Mouse (Mus musculus) right cerebral cortex, postnatal 10 days (tissue): Measurements from ENCODE around the gene Abcc12.

ENCODE experiments used
- DNase-seq, 2 experiments: peaks; one replicate each; pipeline ENCODE4 v3.0.0; 2021; ENCODE audit warnings: low spot score in 2 of 2

The Abcc12 gene

DNA sequence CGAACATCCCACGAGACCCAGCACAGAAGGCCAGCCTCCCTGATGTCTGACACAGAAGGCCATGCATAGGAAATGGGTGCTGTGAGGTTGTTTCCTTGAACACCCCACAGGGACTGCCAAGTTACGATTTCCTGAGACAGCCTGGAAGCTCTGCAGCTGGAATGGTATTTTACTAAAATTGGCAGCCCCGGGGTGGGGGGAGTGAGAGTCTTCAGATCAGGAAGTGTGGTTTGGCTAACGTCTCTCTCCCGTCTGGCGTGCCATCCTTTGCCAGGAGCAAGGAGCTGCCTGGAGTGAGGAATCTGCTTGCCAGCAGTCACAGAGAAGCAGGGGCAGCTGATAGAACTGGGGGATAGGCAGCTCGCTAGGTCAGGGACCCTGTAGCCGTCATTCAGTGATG is 2.4 kb downstream of the Abcc12 start:
- peak; percentile 87 to 91 for DNase-seq

DNA sequence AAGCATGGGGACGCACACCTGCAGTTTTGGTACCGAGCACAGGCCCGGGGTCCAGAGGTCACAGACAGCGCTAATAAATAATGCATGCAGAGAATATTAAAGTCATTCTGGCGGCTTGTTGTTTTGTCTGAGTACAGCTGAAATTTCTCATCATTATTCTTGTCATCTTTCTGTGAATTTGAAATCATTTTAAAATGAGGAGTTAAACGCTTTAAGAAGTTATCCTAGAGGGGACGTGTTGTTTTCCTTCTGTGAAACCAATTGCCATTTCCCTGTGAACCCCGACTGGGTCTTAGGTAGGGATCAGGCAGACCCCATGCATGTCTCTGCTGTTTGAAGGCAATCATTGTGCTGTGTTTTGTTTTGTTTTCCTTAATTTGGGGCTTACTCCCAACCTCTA is 2.9 kb downstream of the Abcc12 start:
- no peak for DNase-seq

DNA sequence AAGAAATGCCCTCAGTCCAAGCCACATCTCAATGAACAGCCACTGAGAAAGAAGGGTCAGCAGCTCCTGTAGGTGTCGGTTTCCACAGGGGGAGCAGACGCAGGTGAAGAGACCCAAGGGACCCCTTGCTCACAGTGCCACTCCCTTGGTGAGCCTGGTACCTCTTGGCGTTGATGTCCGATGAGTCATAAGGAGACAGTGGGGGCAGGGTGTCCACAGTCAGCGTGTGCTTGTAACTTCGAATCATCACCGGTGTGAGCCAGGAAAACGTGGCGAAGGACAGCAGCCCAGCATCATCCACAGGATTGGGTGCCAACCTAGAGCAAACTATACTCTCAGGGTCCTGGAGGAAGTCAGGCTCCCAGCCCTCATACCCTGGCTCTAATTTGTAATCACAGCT is 16.8 kb downstream of the Abcc12 start:
- DNase-seq: no peak

DNA sequence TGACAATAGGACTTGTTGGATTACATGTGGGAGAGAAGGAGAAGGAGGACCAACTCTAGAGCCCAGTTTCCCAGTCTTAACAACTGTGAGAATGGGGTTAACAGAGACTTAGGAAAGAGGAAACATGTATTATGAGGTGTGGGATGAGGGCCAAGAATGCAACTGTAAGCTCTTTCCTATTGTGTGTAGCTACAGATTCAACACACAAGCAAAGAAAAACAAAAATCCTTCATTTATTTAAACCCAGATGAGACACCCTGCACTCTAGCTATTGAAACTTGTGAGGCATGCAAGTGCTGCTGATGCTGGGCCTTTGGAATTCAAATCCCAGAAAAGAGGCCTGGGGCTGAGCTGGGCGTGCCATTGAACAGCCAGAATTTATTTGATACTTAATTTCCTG is 18.7 kb downstream of the Abcc12 start:
- no peak for DNase-seq

DNA sequence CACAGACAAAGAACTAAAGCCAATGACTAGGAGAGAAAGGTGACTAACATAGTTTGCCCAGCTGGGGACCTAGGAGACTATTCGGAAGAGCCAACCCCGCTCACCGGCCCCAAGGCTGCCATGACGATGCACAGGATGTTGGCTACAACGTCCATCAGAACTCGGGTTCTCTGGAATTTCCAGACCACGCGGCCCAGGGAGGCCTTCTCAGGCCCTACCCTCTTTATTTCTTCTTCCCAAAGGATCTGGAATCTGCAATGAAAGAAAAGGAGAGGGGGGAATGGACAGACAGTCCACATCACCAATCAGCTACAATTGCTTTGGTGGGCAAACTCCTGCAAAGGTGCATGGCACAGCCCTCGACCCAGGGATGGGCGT is 19.8 kb downstream of the Abcc12 start:
- no peak for DNase-seq

DNA sequence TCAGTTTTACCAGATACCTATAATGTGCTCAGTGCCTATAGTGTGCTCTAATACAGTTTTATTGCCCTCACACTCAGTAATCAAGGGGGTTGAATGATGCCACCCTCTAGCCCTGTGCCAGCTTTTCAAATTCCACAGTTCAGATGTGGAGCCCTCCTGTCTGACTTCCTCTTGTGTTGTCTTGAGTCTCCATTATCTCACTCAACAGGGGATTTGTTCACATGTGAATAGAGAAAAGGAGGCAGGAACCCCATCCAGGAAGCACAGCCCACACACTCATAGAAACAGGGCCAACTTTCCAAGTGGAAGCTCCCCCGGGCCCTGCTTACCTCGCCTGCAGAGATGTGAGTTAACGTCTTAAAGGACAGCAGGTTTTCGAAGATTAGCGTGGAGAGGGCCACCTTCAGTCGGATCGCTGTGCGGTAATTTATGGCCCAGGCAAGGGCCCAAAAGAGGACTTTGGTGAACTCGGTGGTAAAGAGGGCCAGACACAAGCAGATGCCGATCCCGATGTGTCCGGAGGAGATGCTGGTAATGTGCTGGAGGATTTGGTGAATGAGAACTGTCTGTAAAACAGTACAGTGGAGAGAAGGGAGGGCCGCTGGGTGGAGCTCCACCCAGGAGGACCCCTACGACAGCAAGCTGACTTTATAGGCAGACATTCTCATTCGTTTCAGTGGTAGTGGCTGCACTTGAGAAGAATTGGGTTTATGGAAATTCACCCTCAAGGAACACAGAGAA is 20.4 kb downstream of the Abcc12 start:
- no peak for DNase-seq

DNA sequence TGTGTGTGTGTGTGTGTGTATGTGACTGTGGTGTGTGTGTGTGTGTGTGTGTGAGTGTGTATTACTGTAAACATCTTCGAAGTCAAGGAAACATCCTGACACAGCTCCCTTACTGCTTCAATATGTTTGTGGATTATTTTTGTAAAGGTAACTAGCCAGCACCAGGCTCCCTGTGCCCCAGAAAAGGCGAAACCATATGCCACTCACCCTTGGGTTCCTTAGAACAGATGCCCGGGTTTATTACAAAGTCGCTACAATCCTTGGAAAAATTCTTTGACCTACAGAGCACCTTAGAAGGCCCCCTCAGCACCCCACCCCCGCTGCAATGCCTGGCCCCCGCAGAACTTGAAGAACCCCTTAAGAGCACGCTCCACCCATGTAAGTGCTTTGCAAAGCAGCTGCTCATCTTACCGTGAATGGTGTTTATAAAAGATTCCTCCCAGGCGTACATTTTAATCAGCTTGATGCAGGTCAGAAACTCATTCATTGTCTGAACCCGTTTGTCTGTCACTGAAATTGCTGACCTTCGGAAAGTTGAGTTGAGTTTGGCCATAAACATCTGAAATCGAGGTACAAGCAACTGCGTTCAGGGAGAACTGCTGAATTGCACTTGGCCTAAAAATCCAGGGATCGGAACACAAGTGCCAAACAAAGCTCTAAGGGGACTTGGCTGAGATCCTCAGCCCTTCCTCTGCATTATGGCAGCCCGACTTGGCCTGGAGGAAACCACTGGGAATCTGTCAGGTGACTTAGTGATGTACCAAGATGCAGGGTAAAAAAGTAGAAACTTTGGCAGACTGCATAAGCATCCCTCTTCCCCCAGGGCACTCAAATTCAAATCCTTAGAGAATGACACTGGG is 23.1 kb downstream of the Abcc12 start:
- no peak for DNase-seq

DNA sequence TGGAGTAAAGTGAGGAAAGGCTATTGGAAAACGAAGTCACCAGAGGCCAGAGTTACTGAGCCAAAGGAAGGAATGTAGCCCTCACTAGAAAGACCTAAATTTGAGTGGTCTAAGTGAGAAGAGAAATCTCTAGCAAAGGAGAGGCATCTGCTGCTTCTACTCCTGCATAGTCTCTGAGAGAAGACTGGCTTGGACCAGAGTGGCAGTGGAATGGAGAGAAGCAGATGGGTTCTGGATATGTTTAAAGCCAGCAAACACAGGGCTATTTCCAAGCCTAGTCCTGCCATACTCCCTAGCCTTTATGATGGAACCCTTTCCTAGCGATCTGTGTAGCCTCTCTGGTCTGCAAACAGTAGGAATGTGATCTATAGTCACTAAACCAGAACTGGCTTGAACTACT is 24.9 kb downstream of the Abcc12 start:
- no peak for DNase-seq

DNA sequence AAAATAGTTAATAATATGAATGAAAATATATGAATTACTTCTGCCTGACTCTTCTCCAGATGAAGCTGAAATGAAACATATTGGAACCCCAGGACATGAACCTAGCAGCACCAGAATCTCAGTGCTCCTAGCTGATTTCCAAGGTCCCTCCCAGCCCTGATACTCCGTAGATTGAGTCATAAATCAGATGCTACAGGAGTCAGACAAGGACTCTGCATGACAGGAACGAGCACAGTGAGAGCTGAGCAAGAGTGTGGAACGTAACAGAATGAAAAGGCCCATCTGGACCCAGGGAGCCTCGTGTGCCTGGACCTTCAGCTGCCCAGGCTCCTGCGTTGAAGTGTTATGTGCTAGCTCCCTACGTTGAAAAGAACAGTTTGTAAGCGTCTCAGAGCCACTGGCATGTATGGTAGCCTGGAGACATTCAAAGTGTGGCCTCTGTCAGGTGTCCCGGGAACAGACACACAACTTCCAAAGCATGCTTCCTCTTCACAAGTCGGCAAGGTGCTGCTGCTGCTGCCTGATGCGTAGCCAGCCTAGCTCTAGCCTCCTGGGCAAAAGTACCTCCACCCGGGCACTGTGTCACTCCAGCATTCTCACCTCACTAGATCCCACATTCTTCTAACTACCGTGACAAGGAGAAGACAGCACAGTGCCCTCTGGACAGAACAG is 26.1 kb downstream of the Abcc12 start:
- DNase-seq: no peak

DNA sequence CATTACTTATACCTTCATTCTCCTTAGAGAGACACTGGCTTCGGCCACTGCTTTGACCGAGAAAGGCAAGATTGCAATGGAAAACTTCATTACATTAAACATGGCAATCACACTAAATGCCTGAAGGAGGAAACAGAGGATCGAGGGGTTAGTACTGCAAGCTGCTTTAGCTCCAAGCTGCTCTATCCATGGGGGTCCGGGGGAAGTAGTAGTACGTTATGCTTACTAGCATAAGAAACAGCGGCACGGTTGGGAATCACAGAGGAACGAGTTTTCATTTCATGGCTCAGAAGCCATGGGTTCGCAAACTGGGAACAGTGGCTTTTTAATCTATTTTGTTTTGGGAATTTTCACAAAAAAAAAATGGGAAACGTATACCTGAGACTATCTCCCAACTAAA is 30.0 kb downstream of the Abcc12 start:
- no peak for DNase-seq

DNA sequence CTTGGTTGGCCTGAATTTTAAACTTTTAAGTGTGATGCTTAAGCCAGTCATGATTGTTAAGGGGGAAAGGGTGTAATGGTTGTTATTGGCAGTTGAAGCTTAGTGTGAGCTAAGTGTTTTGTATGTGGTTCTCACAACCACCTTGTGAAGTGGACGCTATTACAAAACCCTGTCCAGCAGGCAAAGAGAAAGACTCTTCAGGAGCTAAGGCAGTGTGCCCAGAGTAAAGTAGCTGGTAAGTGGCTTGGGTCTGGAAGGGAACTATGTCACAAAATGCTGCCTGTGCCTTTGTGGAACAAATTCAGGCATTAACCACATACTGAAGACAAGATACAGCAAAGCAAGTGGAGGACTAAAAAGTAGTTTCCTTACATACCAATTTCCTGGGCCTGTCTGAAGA is 34.5 kb downstream of the Abcc12 start:
- no peak for DNase-seq

DNA sequence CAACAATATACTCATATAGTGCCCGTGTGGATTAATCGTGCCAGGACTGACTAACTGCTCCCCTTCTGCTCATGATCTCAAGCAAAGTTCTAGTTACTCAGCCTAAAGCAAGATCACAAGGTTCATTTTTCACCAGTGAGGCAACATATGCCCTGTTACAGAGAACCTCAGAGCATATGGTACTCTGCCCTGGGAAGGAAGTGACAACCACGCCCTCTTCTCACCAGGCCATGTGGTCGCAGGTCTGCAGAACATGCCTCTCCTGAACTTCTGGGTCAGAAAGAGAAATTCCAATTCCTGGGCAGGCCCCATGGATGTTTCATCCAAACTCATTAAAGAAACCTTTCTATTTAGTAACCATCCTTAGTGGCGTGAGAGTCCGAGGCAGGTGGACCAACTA is 39.6 kb downstream of the Abcc12 start:
- DNase-seq: no peak

DNA sequence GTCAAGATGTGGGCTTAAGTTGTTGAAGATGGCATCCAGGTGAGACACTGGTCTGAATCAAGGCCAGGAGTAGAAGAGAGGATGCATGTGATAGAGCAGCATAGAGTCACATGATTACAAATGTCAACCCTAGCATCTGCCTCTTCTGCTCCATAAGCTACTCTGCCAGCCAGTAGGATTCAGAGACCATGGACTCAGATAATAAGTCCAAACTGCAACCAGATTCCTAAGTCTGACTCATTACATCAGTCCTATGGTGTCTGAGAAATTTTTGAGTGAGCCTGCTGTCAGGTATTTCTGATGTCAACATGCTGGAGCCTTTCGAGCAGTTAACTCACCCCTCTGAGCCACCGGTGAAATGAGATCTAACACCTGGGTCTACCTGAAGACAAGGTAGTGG is 40.1 kb downstream of the Abcc12 start:
- DNase-seq: no peak

DNA sequence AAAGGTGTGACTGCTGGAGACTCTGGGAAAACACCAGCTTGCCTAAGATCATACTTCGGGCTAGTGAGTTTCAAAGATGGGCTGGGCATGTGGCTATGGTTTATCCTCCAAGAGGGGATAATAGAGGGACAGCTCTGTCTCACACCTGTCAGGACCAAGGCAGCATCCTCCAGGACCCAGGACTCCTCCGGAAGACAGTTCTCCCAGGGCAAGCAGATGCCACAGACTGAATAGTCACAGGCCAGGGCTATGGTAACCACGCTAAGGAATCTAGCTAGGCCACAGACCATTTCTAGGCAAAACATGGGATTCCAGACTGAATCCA is 43.9 kb downstream of the Abcc12 start:
- no peak for DNase-seq

DNA sequence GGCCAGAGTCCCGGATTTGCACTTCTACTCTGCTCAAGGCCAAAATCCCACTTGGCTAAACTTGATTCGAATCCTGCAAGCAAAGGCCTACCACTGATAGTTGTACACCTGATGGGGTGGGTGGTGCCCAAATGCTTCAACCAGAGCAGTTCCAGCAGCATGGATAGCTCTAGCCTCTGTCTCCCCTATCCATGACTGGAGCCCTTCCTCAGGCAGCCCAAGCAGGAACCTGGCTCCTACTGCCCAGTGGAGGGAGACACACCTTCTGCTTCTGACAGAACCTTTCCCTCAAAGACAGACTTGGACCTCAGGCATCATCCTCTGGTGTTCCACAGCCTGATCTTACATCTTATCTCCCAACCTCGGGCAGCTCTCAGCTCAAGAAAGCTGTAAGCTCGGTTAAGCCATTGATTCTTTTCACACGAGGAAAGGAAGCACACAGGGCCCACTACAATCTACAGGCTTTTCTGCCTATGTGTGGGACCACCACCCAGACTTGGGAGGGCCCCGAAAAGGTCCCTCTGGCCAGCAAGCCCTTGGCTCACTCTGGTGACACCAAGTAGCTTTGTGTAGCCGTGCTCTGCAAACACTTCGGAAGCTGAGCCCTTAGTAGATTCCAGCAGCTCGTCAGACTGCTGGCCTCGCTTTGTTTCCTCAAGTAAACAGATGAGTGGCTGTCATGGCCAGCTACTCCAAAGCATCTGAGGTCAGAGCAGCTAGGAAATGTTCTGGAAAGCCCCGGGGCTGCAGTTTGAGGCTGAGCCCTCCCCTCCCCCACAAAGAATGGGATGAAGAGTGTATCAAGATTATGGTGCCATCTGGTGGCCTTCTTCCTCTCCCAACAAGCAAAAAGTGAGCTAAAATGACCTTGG is 44.5 kb downstream of the Abcc12 start:
- DNase-seq: peak; percentile 87 to 89

DNA sequence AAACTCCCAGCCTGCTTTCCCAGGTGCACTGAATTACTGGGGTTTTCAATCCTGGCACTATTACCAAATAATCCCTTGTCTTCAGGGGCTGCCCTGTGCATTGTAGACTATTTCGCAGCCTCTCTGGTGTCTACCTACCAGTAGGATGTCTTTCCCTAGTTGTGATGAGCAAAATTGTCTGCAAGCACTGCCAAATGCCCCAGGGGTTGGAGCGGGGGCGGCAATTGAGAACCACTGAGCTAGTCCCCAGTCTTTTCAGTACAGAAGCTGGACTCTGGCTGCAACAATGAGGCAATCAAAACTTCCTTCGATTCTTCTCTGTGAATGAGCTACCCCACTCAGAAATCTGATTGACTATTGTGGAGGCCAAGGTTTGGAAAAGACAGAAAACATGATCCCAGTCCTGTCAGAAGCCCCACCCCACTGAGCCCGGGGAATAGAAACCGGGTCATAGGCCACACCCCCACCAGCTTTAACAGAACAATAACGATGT is 45.4 kb downstream of the Abcc12 start:
- DNase-seq: no peak

DNA sequence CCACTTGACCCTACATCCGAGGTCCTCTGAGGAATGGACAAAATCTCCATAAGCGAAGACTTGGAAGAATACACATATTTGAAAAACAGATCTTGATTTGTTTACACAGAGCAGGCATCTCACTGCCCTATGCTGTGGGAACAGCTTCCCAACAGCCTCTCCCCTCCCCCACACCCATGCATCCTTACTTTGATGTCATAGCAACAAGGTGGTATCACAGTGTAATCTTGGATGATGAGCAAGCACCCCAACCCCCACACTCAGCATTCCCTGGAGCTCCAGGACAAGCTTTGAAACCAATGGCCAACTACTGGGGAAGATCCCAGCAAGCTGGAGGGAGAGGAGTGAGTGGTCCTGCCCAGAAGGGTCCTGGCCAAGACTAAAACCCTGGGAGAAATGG is 50.8 kb downstream of the Abcc12 start:
- peak; percentile 47 to 50 for DNase-seq

DNA sequence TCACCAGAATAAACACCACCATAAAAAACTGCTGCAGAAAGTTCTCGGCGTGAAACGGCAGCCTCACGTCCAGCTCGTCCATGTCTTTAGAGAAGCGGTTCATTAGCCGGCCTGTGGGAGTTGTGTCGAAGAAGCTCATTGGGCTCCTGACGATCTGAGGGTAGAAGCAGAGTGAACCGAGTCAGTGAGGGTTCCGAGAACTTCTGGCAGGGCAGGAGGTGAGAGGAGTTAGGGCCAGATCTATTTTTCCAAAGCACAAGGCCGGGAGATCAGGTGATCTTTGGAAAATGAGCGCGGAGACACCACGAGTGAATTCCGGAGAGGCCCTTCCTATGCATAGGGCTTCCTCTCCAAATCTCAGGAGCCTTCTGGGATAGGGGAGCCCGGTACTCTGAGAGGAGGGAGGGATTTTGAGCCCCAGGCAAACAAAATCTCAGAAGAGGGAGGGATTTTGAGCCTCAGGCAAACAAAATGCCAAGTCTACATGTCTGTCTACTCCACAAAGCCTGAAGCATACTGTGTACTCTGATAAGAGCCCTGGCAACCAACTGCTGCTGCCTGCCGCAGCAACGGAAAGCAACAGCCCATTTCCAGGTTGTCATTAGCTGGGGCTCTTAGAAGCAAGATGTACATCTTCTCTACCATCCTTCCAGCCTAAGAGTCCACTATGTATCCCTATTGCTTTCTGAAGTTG is 53.0 kb downstream of the Abcc12 start:
- no peak for DNase-seq

DNA sequence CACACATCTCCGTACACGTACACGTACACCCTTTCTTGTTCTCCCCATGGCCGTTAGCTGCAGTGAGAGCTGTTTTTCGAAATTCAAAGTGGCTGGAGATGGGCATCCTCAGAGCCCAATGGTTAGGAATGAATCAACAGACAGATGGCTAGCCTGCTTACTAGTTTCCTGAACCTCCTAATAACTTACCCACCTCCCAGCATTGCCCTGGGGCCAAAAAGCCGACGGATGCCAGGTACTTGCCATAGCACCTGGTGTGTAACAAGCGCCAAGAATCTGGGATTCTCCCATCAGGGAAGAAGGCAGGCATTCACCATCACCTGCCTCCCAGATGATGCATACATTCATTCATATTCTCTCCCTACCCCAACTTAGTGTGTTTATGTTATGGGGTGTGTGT is 53.7 kb downstream of the Abcc12 start:
- no peak for DNase-seq

DNA sequence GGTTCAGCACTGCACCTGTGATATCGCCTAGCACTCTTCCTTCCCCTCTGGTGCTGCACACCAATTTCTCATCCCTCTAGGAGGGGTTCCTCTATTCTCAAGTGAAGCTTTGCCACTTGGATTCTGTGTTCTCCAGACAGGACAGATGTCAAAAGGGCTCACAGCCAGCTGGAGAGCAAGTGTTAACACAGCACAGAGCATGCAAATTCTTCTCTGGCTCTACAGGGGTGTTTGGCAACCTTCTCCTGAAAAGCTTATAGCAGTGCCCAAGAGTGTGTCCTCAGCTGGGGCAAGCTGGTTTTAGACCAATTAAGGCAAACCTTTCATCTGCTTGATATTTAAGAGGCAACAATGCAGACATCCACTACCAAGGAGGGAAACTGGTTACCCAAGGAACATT is 66.3 kb downstream of the Abcc12 start:
- DNase-seq: peak; percentile 47 to 53

DNA sequence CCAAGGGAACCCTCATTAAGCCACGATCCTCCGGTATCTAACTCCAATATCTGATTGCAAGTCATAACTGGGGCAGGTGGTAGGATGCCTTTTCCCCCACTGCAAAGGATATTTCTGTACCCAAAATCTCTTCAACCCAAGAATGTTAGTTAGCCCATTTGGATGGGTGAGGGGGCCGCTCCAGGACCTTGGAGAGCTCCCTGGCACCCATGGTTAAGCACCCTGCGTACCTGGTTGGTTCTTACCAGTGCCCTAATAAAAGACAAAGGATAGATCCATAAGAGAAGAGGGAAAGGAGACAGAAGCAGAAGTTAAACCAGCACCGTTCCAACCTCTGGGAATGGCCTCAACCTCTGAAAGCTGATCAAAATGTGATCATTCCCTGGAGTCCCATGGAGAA is 67.6 kb downstream of the Abcc12 start:
- DNase-seq: no peak
